Mouse (Mus musculus): Measurements from ENCODE around the gene Gm4969.

The Gm4969 gene

DNA sequence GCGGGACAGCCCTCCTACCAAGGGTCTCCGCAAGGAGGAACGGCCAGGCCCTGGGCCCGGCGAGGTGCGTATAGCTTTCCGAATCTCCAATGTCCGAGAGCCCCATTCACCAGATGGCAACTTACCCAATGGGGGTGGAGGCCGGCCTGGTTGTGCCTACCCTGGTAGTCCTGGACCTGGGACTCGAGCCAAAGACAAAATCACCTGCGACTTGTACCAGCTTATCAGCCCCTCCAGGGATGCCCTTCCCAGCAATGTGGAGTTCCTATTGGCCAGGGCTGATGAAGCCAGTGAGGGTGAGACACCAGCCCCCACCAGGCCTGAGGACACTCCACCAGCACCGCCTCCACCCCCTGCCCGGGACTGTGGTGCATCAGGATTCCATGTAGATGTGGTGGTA is 18.0 kb upstream of the Gm4969 start:
- peak; percentile 61 for DNase-seq

DNA sequence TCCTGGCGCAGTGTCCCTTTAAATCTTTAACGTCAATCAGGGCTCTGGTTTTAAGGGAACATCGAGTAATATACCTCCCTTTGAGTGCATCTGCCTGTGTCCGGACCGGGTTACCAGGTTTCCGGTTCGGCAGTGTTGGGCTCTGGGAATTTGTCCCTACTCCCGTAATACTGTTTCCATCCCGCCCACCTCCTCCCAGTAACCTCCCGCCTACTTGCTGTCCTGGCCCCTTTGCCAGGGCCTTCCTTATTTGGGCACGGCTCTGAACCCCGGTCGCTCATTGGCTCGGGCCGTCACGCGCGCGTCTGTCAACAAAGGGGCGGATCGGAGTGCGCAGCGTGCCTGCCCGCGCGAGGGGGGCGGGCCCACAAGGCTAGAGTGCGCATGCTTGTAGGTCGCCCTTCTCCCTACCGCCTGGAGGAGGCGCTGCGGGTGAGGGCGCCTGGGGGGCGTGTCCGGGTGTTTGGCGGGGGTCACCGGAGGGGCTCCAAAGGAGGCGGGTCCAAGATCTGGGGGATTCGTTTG is 13.2 kb upstream of the Gm4969 start:
- peak; percentile 99 for DNase-seq

- DNase-seq, result peak; percentile 45
Measured at GRCm38 (mm10) chr7:19130657-19131056, 12.5 kb upstream of the Gm4969 start.

DNA sequence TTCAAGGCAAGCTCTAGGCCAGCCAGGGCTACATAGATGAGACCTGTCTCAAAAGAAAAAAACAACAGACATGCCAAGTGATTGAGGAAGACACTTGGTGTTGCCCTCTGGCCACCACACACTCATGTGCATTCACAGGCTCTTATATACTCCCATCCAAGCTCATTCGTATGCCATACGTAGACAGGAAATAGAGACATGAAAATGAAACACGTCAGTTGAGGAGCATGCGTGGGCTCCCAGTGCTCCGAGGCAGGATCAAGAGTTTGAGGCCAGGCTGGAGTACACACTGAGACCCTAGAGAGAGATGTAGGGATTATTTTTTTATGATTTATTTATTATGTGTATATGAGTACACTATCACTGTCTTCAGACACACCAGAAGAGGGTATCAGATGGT is 11.2 kb upstream of the Gm4969 start:
- DNase-seq, result no peak

DNA sequence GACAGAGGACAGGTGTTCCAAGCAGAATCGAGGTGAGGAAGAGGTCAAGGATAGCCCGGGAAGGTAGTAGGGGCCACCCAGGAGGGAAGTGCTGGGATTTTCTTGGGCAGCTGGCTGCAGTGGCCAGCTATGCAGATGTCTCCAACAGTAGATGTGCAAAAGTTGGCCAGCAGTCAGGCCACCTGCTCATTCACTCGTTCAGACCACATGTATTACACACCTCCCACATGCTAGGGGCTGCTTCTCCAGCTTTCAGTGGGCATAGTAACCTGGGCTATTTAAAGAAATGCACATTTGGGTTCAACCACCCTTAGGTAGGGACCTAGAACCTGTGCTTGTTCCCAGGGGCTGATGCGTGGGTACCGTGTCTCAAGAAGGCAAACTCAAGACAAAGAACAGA is 9.6 kb upstream of the Gm4969 start:
- DNase-seq, result peak; percentile 25

DNA sequence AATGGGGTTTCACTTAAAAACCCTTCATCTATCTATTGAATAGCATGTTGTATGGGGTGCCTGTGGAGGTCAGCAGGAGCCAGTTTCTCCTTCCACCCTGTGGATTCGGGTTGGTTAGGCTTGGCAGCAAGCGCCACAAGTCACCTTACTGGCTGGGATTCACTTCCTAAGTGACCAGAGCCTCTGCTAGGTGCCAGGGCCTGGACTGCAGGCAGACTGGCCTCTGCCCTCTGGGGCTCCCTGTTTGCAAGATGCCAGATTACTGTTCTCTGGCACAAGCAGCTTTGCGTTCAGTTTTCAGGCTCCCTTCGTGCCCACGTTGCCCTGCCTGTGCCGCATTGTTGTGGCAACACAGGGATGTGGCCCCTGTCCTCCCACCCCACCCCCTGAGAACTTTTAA is 6.5 kb upstream of the Gm4969 start:
- peak; percentile 23 for DNase-seq

- DNase-seq, result peak; percentile 26
Measured at GRCm38 (mm10) chr7:19121686-19122085, 3.5 kb upstream of the Gm4969 start.

- peak; percentile 95 for DNase-seq
Measured at GRCm38 (mm10) chr7:19119631-19120429, 1.7 kb upstream of the Gm4969 start, which contains the start of gene Fbxo46. Fbxo46 (plus strand) TSS chr7:19119859.

- DNase-seq, result peak; percentile 72
Measured at GRCm38 (mm10) chr7:19119083-19119482, 915 bp upstream of the Gm4969 start.

DNA sequence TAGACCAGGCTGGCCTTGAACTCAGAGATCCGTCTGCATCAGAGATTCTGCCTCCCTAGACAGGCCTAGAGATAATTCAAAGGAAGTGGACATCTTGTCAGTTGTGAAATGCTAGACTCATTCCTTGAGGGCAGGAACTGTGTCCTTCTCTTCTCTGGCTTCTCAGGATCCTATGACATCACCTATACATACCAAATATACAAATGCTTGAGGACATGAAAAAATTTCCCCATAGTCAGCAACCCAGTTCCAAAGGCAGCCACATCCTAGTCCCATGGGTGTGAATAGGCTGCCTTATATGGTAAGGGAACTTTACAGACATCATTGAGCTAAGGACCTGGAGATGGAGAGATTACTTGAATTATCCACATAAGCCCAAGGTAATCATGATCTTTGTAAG is 8.6 kb downstream of the Gm4969 start:
- DNase-seq, result no peak

DNA sequence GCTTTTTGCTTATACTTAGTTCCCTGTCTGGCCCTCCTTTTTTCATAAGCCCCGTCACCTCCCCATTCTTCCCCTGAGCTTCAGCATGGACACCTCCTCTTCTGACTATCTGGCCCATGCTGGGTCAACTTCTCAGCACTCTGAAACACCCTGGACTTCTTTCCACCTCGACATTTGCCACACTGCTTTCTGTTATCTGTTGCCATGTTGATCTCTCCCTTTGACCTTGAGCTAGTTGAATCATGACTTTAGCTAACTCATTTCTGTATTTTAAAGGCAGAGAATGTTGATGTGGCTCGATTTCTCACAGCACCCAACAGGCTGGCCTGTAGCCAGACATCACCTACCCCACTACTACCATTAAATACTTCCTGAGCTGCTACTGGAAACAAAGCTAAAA is 10.7 kb downstream of the Gm4969 start:
- no peak for DNase-seq

- no peak for DNase-seq
Measured at GRCm38 (mm10) chr7:19104486-19104885, 13.7 kb downstream of the Gm4969 start.

DNA sequence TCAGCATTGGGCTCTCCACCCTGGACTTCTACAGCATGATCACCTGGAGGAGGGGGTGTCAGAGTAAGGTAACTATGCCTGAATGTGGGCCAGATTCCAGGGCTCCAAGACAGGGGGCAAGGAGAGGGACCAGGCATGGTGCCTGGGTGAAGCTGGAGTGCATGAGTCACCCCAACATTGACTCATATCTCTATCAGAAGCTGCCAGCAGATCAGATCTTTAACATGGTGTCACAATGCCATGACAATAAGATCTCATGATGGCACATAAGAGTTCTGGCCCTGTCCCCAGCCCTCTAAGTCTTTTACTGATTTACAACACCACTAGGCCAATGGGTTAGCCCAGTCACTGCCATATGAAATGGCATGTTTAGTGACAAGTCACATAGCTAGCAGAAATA is 14.4 kb downstream of the Gm4969 start:
- no peak for DNase-seq

DNA sequence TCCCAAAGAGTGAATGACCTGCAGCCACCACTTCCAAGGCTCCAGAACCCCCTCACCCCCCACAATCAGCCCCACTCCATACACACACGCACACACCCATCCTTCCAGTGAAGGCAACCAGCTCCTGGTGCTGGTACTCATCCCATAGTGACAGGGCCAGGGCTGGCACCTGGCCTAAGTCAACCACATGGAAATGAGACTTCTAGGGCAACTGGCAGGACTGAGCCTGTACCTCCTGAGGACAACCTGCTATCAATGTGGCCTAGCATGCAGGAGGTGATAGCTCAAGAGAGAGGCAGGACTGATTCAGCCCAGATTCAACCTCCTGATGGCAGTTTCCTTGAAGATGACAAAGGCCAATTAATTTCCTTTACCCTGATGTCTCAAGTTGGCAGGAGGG is 17.9 kb downstream of the Gm4969 start:
- DNase-seq, result no peak

DNA sequence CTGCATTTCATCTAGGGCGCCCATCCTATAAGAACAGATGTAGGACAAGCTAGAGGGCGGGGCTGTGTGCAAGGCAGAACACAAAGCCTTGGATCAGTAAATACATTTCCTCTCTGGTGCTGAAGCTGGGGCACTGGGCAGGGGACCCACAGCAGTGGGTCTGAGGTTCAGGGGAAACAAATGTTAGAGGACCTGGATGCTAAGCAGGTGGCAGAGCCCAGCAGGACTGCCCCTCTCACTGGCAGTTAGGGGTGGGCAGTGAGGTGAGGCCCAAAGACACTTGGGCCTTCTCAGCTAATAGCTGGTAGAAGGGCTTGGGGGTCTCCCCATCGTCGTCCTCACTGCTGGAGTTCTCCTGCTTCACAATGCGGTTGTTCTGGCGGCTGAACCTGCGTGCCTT is 19.4 kb downstream of the Gm4969 start:
- no peak for DNase-seq

DNA sequence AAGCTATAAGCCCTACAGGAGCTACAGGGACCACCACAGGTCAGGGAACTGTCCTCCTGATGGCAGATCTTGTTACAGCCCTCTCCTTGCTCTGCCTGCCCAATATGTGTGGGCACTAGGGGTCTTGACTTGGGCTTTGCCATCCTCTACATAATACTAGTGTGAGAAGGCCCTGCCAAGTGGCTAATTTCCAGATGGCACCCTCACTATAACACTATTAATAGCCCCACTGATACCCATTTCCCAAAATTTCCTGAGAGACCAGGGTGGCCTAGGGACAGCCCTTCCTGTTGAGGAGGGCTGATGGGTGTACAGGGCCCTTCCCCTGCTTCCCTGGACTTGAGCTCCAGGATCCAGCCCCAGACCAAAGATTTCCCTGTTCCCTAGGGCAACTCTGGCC is 20.3 kb downstream of the Gm4969 start:
- no peak for DNase-seq

- DNase-seq, result no peak
Measured at GRCm38 (mm10) chr7:19097217-19097616, 21.0 kb downstream of the Gm4969 start.

DNA sequence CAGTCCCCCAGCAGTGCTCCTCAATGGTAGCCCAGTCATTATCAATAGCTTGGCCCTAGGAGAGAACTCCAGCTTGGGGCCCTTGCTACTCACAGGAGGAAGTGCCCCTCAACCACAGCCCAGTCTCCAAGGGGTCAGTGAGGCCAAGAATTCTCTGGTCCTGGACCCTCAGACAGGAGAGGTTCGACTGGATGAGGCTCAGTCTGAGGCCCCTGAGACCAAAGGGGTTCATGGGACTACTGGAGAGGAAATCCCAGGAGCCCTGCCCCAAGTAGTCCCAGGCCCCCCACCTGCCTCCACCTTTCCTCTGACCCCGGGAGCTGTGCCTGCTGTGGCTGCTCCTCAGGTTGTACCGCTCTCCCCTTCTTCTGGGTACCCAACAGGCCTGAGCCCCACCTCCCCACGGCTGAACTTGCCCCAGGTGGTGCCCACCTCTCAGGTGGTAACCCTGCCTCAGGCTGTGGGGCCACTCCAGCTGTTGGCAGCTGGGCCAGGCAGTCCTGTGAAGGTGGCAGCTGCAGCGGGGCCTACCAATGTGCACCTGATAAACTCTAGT is 21.7 kb downstream of the Gm4969 start:
- no peak for DNase-seq

DNA sequence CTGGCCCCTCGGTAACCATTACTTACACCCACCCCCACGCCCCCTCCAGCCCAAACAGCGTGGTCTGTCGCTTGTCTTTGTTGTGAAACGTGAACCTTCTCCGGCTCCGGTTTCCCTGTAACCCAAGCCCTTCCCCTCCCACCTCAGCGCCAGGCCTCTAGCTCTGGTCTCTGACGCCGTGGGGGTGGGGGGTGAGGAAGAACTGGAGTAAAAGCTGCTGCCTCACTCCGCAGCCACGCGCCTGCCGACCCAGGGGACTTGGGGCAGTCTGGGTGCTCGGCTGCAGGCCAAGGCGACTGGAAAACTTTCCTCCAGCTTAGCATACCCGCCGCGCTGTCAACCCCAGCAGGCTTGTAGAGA is 22.4 kb downstream of the Gm4969 start:
- no peak for DNase-seq

GRCm38 (mm10) chr7:19094826-19095750 is 23.1 kb downstream of the Gm4969 start:
- DNase-seq, result no peak

GRCm38 (mm10) chr7:19094471-19094825 is 23.7 kb downstream of the Gm4969 start, which contains the start of gene Six5:
Six5 (plus strand) TSS chr7:19094594.
- no peak for DNase-seq

DNA sequence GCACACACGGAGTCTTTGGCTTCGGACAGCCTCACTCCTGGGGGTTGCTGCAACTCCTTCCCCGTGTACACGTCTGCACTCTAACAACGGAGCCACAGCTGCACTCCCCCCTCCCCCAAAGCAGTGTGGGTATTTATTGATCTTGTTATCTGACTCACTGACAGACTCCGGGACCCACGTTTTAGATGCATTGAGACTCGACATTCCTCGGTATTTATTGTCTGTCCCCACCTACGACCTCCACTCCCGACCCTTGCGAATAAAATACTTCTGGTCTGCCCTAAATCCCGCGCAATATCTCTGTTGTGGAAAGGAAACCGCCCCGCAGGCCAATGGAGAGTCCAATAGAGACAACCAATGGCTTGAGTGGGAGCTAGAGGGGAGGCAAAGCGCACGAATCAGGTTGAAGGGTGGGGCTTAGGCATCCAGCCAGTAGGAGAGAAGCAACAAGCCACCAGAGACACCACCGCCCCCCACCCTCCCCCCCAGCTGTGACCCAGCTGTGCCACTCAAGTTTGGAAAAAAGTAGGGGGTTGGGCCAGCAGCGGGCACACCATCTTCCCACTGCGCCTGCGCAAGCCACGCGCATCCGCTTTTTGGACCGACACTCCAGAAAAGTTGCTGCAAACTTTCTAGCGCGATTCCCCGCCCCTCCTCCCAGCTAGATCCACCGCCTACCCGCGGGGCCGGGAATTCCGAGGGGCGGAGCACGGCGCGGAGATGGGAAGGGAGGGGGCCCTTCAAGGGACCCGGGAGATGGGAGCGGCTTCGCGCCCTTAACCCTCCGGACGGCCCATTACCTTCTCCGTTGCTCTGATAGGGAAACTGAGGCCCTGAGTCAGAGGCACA is 24.4 kb downstream of the Gm4969 start:
- peak; percentile 55 for DNase-seq

DNA sequence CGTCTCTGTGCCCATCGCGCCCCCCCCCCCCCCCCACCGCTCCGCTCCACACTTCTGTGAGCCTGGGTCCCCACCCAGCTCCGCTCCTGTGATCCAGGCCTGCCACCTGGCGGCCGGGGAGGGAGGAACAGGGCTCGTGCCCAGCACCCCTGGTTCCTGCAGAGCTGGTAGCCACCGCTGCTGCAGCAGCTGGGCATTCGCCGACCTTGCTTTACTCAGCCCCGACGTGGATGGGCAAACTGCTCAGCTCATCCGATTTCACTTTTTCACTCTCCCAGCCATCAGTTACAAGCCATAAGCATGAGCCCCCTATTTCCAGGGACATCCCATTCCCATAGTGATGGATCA is 25.0 kb downstream of the Gm4969 start:
- no peak for DNase-seq

Measured in cerebellum, adult 11-12 months (tissue).